Mouse (Mus musculus) hindbrain, embryonic 16.5 days (tissue): Measurements from ENCODE around the gene Klrd1. TPM values are rescaled to one million over a fixed set of nuclear protein-coding genes. Genes with fewer than 3 reads are reported as not detected.
"Not testable (repeated sequence)": the region's sequence is repeated elsewhere in the genome, so short reads cannot be mapped to it uniquely, and the experiment has no call there.

Experiments used
- ATAC-seq: fragments of 200-750 bp; cut with Nextera tagmentation; 2 replicates; pipeline ENCODE4 v1.8.0; 2017; ENCODE audit warnings: moderate TSS enrichment, moderate library complexity
- H3K27ac ChIP-seq: fragments of 300-500 bp; sonication (generic); 2 replicates; pipeline ENCODE4 v1.5.1; 2014; ENCODE audit warnings: low read depth, mild to moderate bottlenecking, control low read depth, low read length, moderate library complexity
- H3K27me3 ChIP-seq: fragments of 300-500 bp; sonication (generic); replicated peaks from 2 replicates; pipeline ENCODE4 v1.6.1; 2014; ENCODE audit warnings: low read length; ENCODE audit not compliant: control insufficient read depth, insufficient read depth
- H3K36me3 ChIP-seq: fragments of 300-500 bp; sonication (generic); 2 replicates; pipeline ENCODE4 v1.6.1; 2014; ENCODE audit warnings: mild to moderate bottlenecking, low read length, moderate library complexity, mixed read lengths; ENCODE audit not compliant: control insufficient read depth, insufficient read depth
- H3K4me1 ChIP-seq: fragments of 300-500 bp; sonication (generic); 2 replicates; pipeline ENCODE4 v1.6.1; 2014; ENCODE audit warnings: low read depth, low read length; ENCODE audit not compliant: control insufficient read depth, insufficient read depth
- H3K4me2 ChIP-seq: fragments of 300-500 bp; sonication (generic); 2 replicates; pipeline ENCODE4 v1.6.1; 2014; ENCODE audit warnings: mild to moderate bottlenecking, low read length, control low read depth, moderate library complexity
- H3K4me3 ChIP-seq: fragments of 300-500 bp; sonication (generic); 2 replicates; pipeline ENCODE4 v1.5.1; 2014; ENCODE audit warnings: mild to moderate bottlenecking, low read length, control low read depth, moderate library complexity
- H3K9ac ChIP-seq: fragments of 300-500 bp; sonication (generic); 2 replicates; pipeline ENCODE4 v1.6.1; 2014; ENCODE audit warnings: low read depth, mild to moderate bottlenecking, control low read depth, low read length, moderate library complexity
- H3K9me3 ChIP-seq: fragments of 300-500 bp; sonication (generic); 2 replicates; pipeline ENCODE4 v1.6.1; 2014; ENCODE audit warnings: mild to moderate bottlenecking, low read length, moderate library complexity; ENCODE audit not compliant: control insufficient read depth
- WGBS: fragments of 180-500 bp; shearing (Covaris S2); extraction: QIAGEN DNeasy Blood & Tissue Kit; methylation state at CpG from one replicate; pipeline ENCODE4 v1.1.7; 2014; 5-methylcytosine and 5-hydroxymethylcytosine counted together
- polyA plus RNA-seq: library from polyadenylated mRNA; unstranded; fragments of >200 nt; fragmentation: Nextera tagmentation; extraction: Ambion mirVana; gene quantifications from 2 replicates; pipeline ENCODE4 v1.2.1, GENCODE M21; 2015

Gene Klrd1
- polyA plus RNA-seq, 1 experiment from 2014 or later, result not detected

- WGBS, result no CpG with 5 or more reads among the region's 3 CpGs
- not testable (repeated sequence) for H3K4me1 ChIP-seq, H3K36me3 ChIP-seq, H3K4me2 ChIP-seq, H3K9ac ChIP-seq, ATAC-seq, H3K4me3 ChIP-seq, H3K9me3 ChIP-seq, H3K27ac ChIP-seq, H3K27me3 ChIP-seq
These were observed 52.5 kb downstream of the Klrd1 start for GRCm38 (mm10) chr6:129644054-129644453.

Other genes with a start within 250 kb of the Klrd1 start
- 0.15 and 0.26 TPM in 2 replicates for gene Clec12a, start 249.1 kb upstream of the Klrd1 start, polyA plus RNA-seq
- gene Clec12b, start 205.9 kb upstream of the Klrd1 start, polyA plus RNA-seq, result 0.39 and 0.98 TPM in 2 replicates
- gene Clec1b, start 194.5 kb upstream of the Klrd1 start, polyA plus RNA-seq, result 0.73 and 0.79 TPM in 2 replicates
- gene Clec9a, start 182.9 kb upstream of the Klrd1 start, polyA plus RNA-seq, result 0.10 and 0.24 TPM in 2 replicates
- gene Clec1a, start 139.8 kb upstream of the Klrd1 start, polyA plus RNA-seq, result 2.5 and 3.2 TPM in 2 replicates
- not detected in 2 replicates for gene Olr1, start 84.6 kb upstream of the Klrd1 start, polyA plus RNA-seq
- gene Tmem52b, start 79.2 kb upstream of the Klrd1 start, polyA plus RNA-seq, result not detected in 2 replicates
- gene Gabarapl1, start 58.6 kb upstream of the Klrd1 start, polyA plus RNA-seq, result 237 and 271 TPM in 2 replicates
- gene Klre1, start 13.9 kb upstream of the Klrd1 start, polyA plus RNA-seq, result not detected in 2 replicates
- 0.25 and 0.26 TPM in 2 replicates for gene Klrk1, start 32.1 kb downstream of the Klrd1 start, polyA plus RNA-seq
- not detected in 2 replicates for gene Klrc3, start 51.6 kb downstream of the Klrd1 start, polyA plus RNA-seq
- not detected in 2 replicates for gene Klrc2, start 68.9 kb downstream of the Klrd1 start, polyA plus RNA-seq
- not detected in 2 replicates for gene Klrc1, start 87.2 kb downstream of the Klrd1 start, polyA plus RNA-seq
- 0.25 and 0.26 TPM in 2 replicates for gene Klri1, start 125.3 kb downstream of the Klrd1 start, polyA plus RNA-seq
- not detected in 2 replicates for gene Klri2, start 148.7 kb downstream of the Klrd1 start, polyA plus RNA-seq
- not detected in 2 replicates for gene Gm156, start 192.5 kb downstream of the Klrd1 start, polyA plus RNA-seq